42 mouse cellular contexts compared by ENCODE assay signal in genomic region chr2:17943506-17943905, GRCm38 (mm10). TPM values are rescaled to one million over a fixed set of nuclear protein-coding genes. Genes with fewer than 3 reads are reported as not detected.
"Had no signal": no experiment of that assay in that cellular context is flagged by ENCODE, and none has a peak within 500 bp of the region (broad histone marks: within the 10 kb centered on the region; RNA-seq: fewer than 3 reads in every experiment).

No protein-coding gene starts in this region.

- H3K36me3 ChIP-seq: heart, embryonic 13.5 days; heart, embryonic 15.5 days; hindbrain, embryonic 13.5 days; hindbrain, embryonic 15.5 days; kidney, embryonic 15.5 days; limb, embryonic 13.5 days; limb, embryonic 15.5 days; liver, embryonic 12.5 days had no signal

- H3K4me2 ChIP-seq: heart, embryonic 11.5 days; heart, embryonic 13.5 days; heart, embryonic 15.5 days; hindbrain, embryonic 13.5 days; hindbrain, embryonic 15.5 days; kidney, embryonic 15.5 days; limb, embryonic 13.5 days; limb, embryonic 15.5 days; liver, embryonic 12.5 days had no signal

- H3K4me1 ChIP-seq: heart, embryonic 15.5 days; hindbrain, embryonic 13.5 days; hindbrain, embryonic 15.5 days; liver, embryonic 12.5 days had no signal

- DNase-seq: gastrocnemius, postnatal 14 days; gastrocnemius, postnatal 36 days; heart, adult 2 months; heart, postnatal 14 days; heart, postnatal 36 days; kidney, adult 11 months; kidney, adult 2 months; kidney, adult 9 months; kidney, postnatal 14 days; kidney, postnatal 36 days; layer of hippocampus, adult 9-11 months; layer of hippocampus, postnatal 36 days; left cerebral cortex, postnatal 4 days had no signal

- ATAC-seq: hindbrain, postnatal 0 days; liver, embryonic 12.5 days had no signal

- H3K4me3 ChIP-seq: heart, adult 2 months; heart, embryonic 13.5 days; heart, embryonic 15.5 days; hindbrain, embryonic 13.5 days; hindbrain, embryonic 15.5 days; kidney, embryonic 15.5 days; limb, embryonic 13.5 days; limb, embryonic 15.5 days; liver, embryonic 12.5 days had no signal

- H3K9ac ChIP-seq: heart, embryonic 13.5 days; heart, embryonic 15.5 days; hindbrain, embryonic 13.5 days; hindbrain, embryonic 15.5 days; kidney, embryonic 15.5 days; limb, embryonic 13.5 days; limb, embryonic 15.5 days; liver, embryonic 12.5 days; liver, embryonic 14.5 days had no signal

- H3K27ac ChIP-seq: heart, adult 2 months; heart, embryonic 13.5 days; heart, embryonic 15.5 days; hindbrain, embryonic 13.5 days; hindbrain, embryonic 15.5 days; hindbrain, postnatal 0 days; kidney, embryonic 15.5 days; kidney, postnatal 0 days; limb, embryonic 13.5 days; limb, embryonic 15.5 days; liver, embryonic 12.5 days; liver, embryonic 14.5 days had no signal

- H3K27me3 ChIP-seq: heart, embryonic 13.5 days; heart, embryonic 15.5 days; hindbrain, embryonic 13.5 days; hindbrain, embryonic 15.5 days; kidney, embryonic 15.5 days; limb, embryonic 13.5 days; limb, embryonic 15.5 days; liver, embryonic 12.5 days had no signal

- H3K9me3 ChIP-seq: heart, embryonic 13.5 days; heart, embryonic 15.5 days; hindbrain, embryonic 13.5 days; hindbrain, embryonic 15.5 days; kidney, embryonic 15.5 days; limb, embryonic 13.5 days; limb, embryonic 15.5 days; liver, embryonic 12.5 days had no signal

RNA-seq across cellular contexts. Expression of gene H2al2a, which starts 53.3 kb away (rescaled TPM):
- total RNA-seq: gastrocnemius, adult 18-20 months; gastrocnemius, adult 8-10 months; gastrocnemius, postnatal 14 days; gastrocnemius, postnatal 36 days; heart, adult 2 months; heart, postnatal 14 days; heart, postnatal 36 days; hematopoietic stem cell, adult 5-6 weeks; hindbrain, postnatal 0 days; layer of hippocampus, adult 18-20 months; layer of hippocampus, adult 8-10 months; layer of hippocampus, postnatal 14 days; layer of hippocampus, postnatal 36 days; left cerebral cortex, adult 18-20 months; left cerebral cortex, adult 8-10 months; left cerebral cortex, postnatal 10 days; left cerebral cortex, postnatal 25 days; left cerebral cortex, postnatal 4 days; liver, adult 2 months had no signal
- polyA plus RNA-seq: heart, embryonic 11.5 days; heart, embryonic 13.5 days; heart, embryonic 15.5 days; heart, postnatal 0 days; hindbrain, embryonic 11.5 days; hindbrain, embryonic 13.5 days; hindbrain, embryonic 15.5 days; hindbrain, postnatal 0 days; intestine, embryonic 14.5 days; kidney, embryonic 15.5 days; kidney, postnatal 0 days; large intestine, adult 2 months; limb, embryonic 11.5 days; limb, embryonic 13.5 days; limb, embryonic 15.5 days; liver, adult 2 months; liver, embryonic 12.5 days; liver, embryonic 14.5 days; liver, embryonic 16.5 days had no signal
